Comparison of ENCODE assay signal across 8 mouse cellular contexts in genomic region chr17:15826444-15826909, GRCm38 (mm10). TPM values are rescaled to one million over a fixed set of nuclear protein-coding genes. Genes with fewer than 3 reads are reported as not detected.
DNase-seq lines count a peak whose midpoint lies in the region; ATAC-seq lines count a peak whose summit lies in the region.

No protein-coding gene starts in this region.

- peak; percentile 100 for DNase-seq in NIH3T3 (ENCODE audit: low read depth)
- DNase-seq in cerebellum, adult 9-11 months: peak; percentile 99
- DNase-seq in frontal cortex, postnatal 14 days (ENCODE audit: low spot score in 2 of 2): peak; percentile 97 to 99
- peak; percentile 95 to 97 for DNase-seq in layer of hippocampus, postnatal 25 days (ENCODE audit: extremely low spot score in 1 of 2, low spot score in 1 of 2)
- DNase-seq in lung, postnatal 14 days: peak; percentile 100
- DNase-seq in ovary, postnatal 36 days (ENCODE audit: low spot score): peak; percentile 99
- DNase-seq in thymus, postnatal 14 days: peak; percentile 84

- ATAC-seq in hindbrain, embryonic 13.5 days (ENCODE audit: low FRiP score): peak; percentile 95

- H3K27ac ChIP-seq in hindbrain, embryonic 13.5 days: peak overlapping the region; percentile 98

- no peaks in the 10 kb centered on the region for H3K9me3 ChIP-seq in hindbrain, embryonic 13.5 days

- peak overlapping the region; percentile 99 for H3K9ac ChIP-seq in hindbrain, embryonic 13.5 days

- H3K36me3 ChIP-seq in hindbrain, embryonic 13.5 days: no peaks in the 10 kb centered on the region

- peaks cover 43% of the 10 kb centered on the region for H3K4me1 ChIP-seq in hindbrain, embryonic 13.5 days (replicated peaks)

- peak overlapping the region; percentile 84 for H3K4me2 ChIP-seq in hindbrain, embryonic 13.5 days

- WGBS in hindbrain, embryonic 13.5 days: under 1% methylated on average over 34 of the region's 34 CpGs

- H3K4me3 ChIP-seq in hindbrain, embryonic 13.5 days: peak overlapping the region; percentile 98

- H3K27me3 ChIP-seq in hindbrain, embryonic 13.5 days: no peaks in the 10 kb centered on the region

RNA-seq across cellular contexts. Expression of gene Rgmb, which starts 4.4 kb away (rescaled TPM):
- 86.6 and 97.1 TPM in 2 replicates for polyA plus RNA-seq in hindbrain, embryonic 13.5 days (2015; fragmentation: Nextera tagmentation; extraction: Ambion mirVana)
- 10 to 100 TPM; 87.5 to 89.2 TPM for total RNA-seq in layer of hippocampus, postnatal 25 days (2021)

Comparison
In these comparisons a context has a peak if more than half of its experiments do, and no peak if none do; other contexts are left out.
1. Peak in every context shown above with its lines: DNase-seq, ATAC-seq, H3K4me3 ChIP-seq and H3K27ac ChIP-seq.